Comparison of ENCODE assay signal across 9 mouse cellular contexts in the genomic region with DNA sequence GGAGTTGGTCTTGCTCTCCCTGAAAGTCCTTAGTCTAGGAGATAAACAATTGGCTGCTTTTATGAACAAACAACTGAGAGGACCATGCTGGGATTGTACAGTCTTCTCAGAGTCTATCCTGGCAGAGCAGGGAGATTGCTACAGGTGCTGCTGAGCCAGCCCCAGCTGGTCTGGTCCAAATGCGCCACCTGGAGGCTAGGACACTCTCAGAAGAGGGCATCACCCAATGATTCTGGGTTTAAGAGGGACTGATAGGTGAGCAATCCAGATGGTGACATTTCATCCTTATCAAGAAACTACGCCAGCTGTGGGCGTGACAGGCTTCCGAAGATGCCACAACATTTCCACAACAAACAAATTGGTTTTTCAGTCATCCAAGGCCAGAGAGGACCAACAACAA. TPM values are rescaled to one million over a fixed set of nuclear protein-coding genes. Genes with fewer than 3 reads are reported as not detected.
DNase-seq lines count a peak whose midpoint lies in the region; ATAC-seq lines count a peak whose summit lies in the region.
"Had no signal": no experiment of that assay in that cellular context is flagged by ENCODE, and none has a peak within 500 bp of the region (broad histone marks: within the 10 kb centered on the region; RNA-seq: fewer than 3 reads in every experiment).

No protein-coding gene starts in this region.

- ATAC-seq in granulocyte monocyte progenitor cell, adult 5-6 weeks (replicated peaks; ENCODE audit: poor library complexity, severe bottlenecking) = peak; percentile 46; the same call in 1 of the 2 replicates
- ATAC-seq in liver, embryonic 16.5 days (ENCODE audit: low read depth) = peak; percentile 90

- H3K4me2 ChIP-seq in liver, embryonic 16.5 days (ENCODE audit: low read depth, low read length) = no peak overlapping the region

- DNase-seq in B cell, adult 2 months = peak; percentile 48 to 55
- peak; percentile 80 for DNase-seq in adrenal gland, adult 2 months
- DNase-seq in embryo, embryonic 10 days (ENCODE audit: low spot score) = peak; percentile 74
- DNase-seq in kidney, postnatal 36 days = peak; percentile 62 to 91
- peak; percentile 61 for DNase-seq in ovary, postnatal 14 days (ENCODE audit: low spot score)
- peak; percentile 36 for DNase-seq in thymus, postnatal 0 days (ENCODE audit: low spot score)

- H3K27ac ChIP-seq in liver, embryonic 16.5 days (ENCODE audit: low read length) = peak overlapping the region; percentile 71

- H3K9me3 ChIP-seq in liver, embryonic 16.5 days (replicated peaks; ENCODE audit: control insufficient read depth, low read length) = no peaks in the 10 kb centered on the region

- H3K4me3 ChIP-seq in liver, embryonic 16.5 days (ENCODE audit: low read depth, low read length) = no peak overlapping the region
- H3K4me3 ChIP-seq: erythroblast, embryonic 14.5 days had no signal

- 11% methylated on average over 4 of the region's 4 CpGs for WGBS in liver, embryonic 16.5 days (ENCODE audit: insufficient replicate concordance)

- no peaks in the 10 kb centered on the region for H3K36me3 ChIP-seq in liver, embryonic 16.5 days (ENCODE audit: control insufficient read depth, insufficient read depth)

- H3K9ac ChIP-seq in liver, embryonic 16.5 days (ENCODE audit: low read depth, low read length) = no peak overlapping the region

- H3K27me3 ChIP-seq in liver, embryonic 16.5 days (ENCODE audit: control insufficient read depth, insufficient read depth, low read depth, low read length) = no peaks in the 10 kb centered on the region

- peaks cover 22% of the 10 kb centered on the region for H3K4me1 ChIP-seq in liver, embryonic 16.5 days (ENCODE audit: control insufficient read depth, low read depth, low read length)

RNA-seq across cellular contexts. Expression of gene Smarca5, which starts 51.2 kb away (rescaled TPM):
- 10 to 100 TPM; 65.0 to 69.2 TPM for total RNA-seq in adrenal gland, adult 2 months (2021)
- 16.4 and 17.8 TPM in 2 replicates for polyA plus RNA-seq in adrenal gland, adult 2 months (2012; rRNA removed)
- total RNA-seq in granulocyte monocyte progenitor cell, adult 5-6 weeks (2014; fragmentation: Nextera tagmentation) = 83.6 and 94.2 TPM in 2 replicates
- total RNA-seq in granulocyte monocyte progenitor cell, adult 5-6 weeks (2017) = 187 and 226 TPM in 2 replicates
- polyA plus RNA-seq in liver, embryonic 16.5 days (2015; fragmentation: Nextera tagmentation; extraction: Ambion mirVana) = 31.4 and 31.7 TPM in 2 replicates
- 86.7 and 91.3 TPM in 2 replicates for polyA plus RNA-seq in thymus, postnatal 0 days (2015; fragmentation: Nextera tagmentation; extraction: Ambion mirVana)
